Mouse (Mus musculus): ENCODE measurements around the gene Ano8.

Gene Ano8

GRCm38 (mm10) chr8:71498816-71499690 lies 13.3 kb upstream of the Ano8 start:
- peak; percentile 67 for DNase-seq

GRCm38 (mm10) chr8:71497881-71498501 lies 12.2 kb upstream of the Ano8 start:
- peak; percentile 44 for DNase-seq

- no peak for DNase-seq
Measured at GRCm38 (mm10) chr8:71497077-71497645, 11.4 kb upstream of the Ano8 start.

GRCm38 (mm10) chr8:71496481-71496880 lies 10.7 kb upstream of the Ano8 start:
- peak; percentile 37 for DNase-seq

GRCm38 (mm10) chr8:71495811-71496210 lies 10.0 kb upstream of the Ano8 start:
- no peak for DNase-seq

GRCm38 (mm10) chr8:71495039-71495438 lies 9.3 kb upstream of the Ano8 start:
- DNase-seq = peak; percentile 92

GRCm38 (mm10) chr8:71488454-71488853 lies 2.7 kb upstream of the Ano8 start:
- peak; percentile 94 for DNase-seq

- peak; percentile 92 for DNase-seq
Measured at GRCm38 (mm10) chr8:71487691-71488445, 2.1 kb upstream of the Ano8 start, which contains the start of gene Gtpbp3. Gene Gtpbp3 (plus strand): TSS chr8:71488103.

GRCm38 (mm10) chr8:71486136-71486529 lies 370 bp upstream of the Ano8 start:
- DNase-seq = no peak

- DNase-seq = no peak
Measured at GRCm38 (mm10) chr8:71484736-71485135, 1.0 kb downstream of the Ano8 start.

- DNase-seq = peak; percentile 68
Measured at GRCm38 (mm10) chr8:71483932-71484331, 1.8 kb downstream of the Ano8 start.

- no peak for DNase-seq
Measured at GRCm38 (mm10) chr8:71478943-71479342, 6.8 kb downstream of the Ano8 start.

GRCm38 (mm10) chr8:71477196-71477845 lies 8.4 kb downstream of the Ano8 start:
- peak; percentile 52 for DNase-seq

GRCm38 (mm10) chr8:71476099-71476940 lies 9.4 kb downstream of the Ano8 start:
- DNase-seq = peak; percentile 93

- DNase-seq = no peak
Measured at GRCm38 (mm10) chr8:71475702-71476075, 10.1 kb downstream of the Ano8 start.

GRCm38 (mm10) chr8:71474785-71475701 lies 10.7 kb downstream of the Ano8 start:
- no peak for DNase-seq

- DNase-seq = no peak
Measured at GRCm38 (mm10) chr8:71474344-71474743, 11.4 kb downstream of the Ano8 start.

GRCm38 (mm10) chr8:71472601-71473386 lies 13.0 kb downstream of the Ano8 start:
- DNase-seq = no peak

GRCm38 (mm10) chr8:71471861-71472260 lies 13.9 kb downstream of the Ano8 start:
- DNase-seq = no peak

GRCm38 (mm10) chr8:71470913-71471255 lies 14.9 kb downstream of the Ano8 start:
- DNase-seq = no peak

All from embryo, embryonic 11 days (tissue).